Mouse (Mus musculus): ENCODE measurements around the gene Zfp36.

Gene Zfp36

GRCm38 (mm10) chr7:28368276-28368920, 11.7 kb downstream of the Zfp36 start:
- DNase-seq (ENCODE audit: low spot score in 2 of 2), result no peak

GRCm38 (mm10) chr7:28367663-28368275, 12.3 kb downstream of the Zfp36 start:
- no peak for DNase-seq (ENCODE audit: low spot score in 2 of 2)

GRCm38 (mm10) chr7:28362441-28363060, 17.5 kb downstream of the Zfp36 start:
- no peak for DNase-seq (ENCODE audit: low spot score in 2 of 2)

- DNase-seq (ENCODE audit: low spot score in 2 of 2), result no peak
These were observed 18.3 kb downstream of the Zfp36 start for GRCm38 (mm10) chr7:28361647-28362341.

- no peak for DNase-seq (ENCODE audit: low spot score in 2 of 2)
These were observed 19.8 kb downstream of the Zfp36 start for GRCm38 (mm10) chr7:28360291-28360690.

- no peak for DNase-seq (ENCODE audit: low spot score in 2 of 2)
These were observed 20.2 kb downstream of the Zfp36 start for GRCm38 (mm10) chr7:28359854-28360253.

GRCm38 (mm10) chr7:28358431-28358830, 21.6 kb downstream of the Zfp36 start:
- no peak for DNase-seq (ENCODE audit: low spot score in 2 of 2)

- no peak for DNase-seq (ENCODE audit: low spot score in 2 of 2)
These were observed 22.1 kb downstream of the Zfp36 start for GRCm38 (mm10) chr7:28357984-28358383.

GRCm38 (mm10) chr7:28356981-28357380, 23.1 kb downstream of the Zfp36 start:
- no peak for DNase-seq (ENCODE audit: low spot score in 2 of 2)

GRCm38 (mm10) chr7:28355221-28355620, 24.8 kb downstream of the Zfp36 start:
- DNase-seq (ENCODE audit: low spot score in 2 of 2), result no peak

GRCm38 (mm10) chr7:28354596-28354995, 25.5 kb downstream of the Zfp36 start:
- DNase-seq (ENCODE audit: low spot score in 2 of 2), result no peak

- DNase-seq (ENCODE audit: low spot score in 2 of 2), result no peak
These were observed 25.9 kb downstream of the Zfp36 start for GRCm38 (mm10) chr7:28354113-28354581.

- no peak for DNase-seq (ENCODE audit: low spot score in 2 of 2)
These were observed 26.8 kb downstream of the Zfp36 start for GRCm38 (mm10) chr7:28353267-28353666.

- DNase-seq (ENCODE audit: low spot score in 2 of 2), result no peak
These were observed 28.3 kb downstream of the Zfp36 start for GRCm38 (mm10) chr7:28351676-28352191.

- peak; percentile 98 to 99 for DNase-seq (ENCODE audit: low spot score in 2 of 2)
These were observed 29.7 kb downstream of the Zfp36 start, which contains the start of gene Rps16 for GRCm38 (mm10) chr7:28350155-28350883. Gene Rps16, plus strand, starts transcription at chr7:28350652.

GRCm38 (mm10) chr7:28348601-28349000, 31.5 kb downstream of the Zfp36 start:
- no peak for DNase-seq (ENCODE audit: low spot score in 2 of 2)

GRCm38 (mm10) chr7:28347746-28348145, 32.3 kb downstream of the Zfp36 start:
- no peak for DNase-seq (ENCODE audit: low spot score in 2 of 2)

GRCm38 (mm10) chr7:28344637-28345036, 35.4 kb downstream of the Zfp36 start:
- DNase-seq (ENCODE audit: low spot score in 2 of 2), result peak; percentile 50 to 63

GRCm38 (mm10) chr7:28341381-28341780, 38.7 kb downstream of the Zfp36 start:
- no peak for DNase-seq (ENCODE audit: low spot score in 2 of 2)

GRCm38 (mm10) chr7:28339213-28339917, 40.7 kb downstream of the Zfp36 start:
- peak in 1 of 2 experiments; percentile 19 for DNase-seq (ENCODE audit: low spot score in 2 of 2)

All from frontal cortex, postnatal 36 days (tissue).